Mouse (Mus musculus) cerebral cortex, adult 2 months (tissue): ENCODE results near the gene Hnrnpdl.

ENCODE experiments used
- WGBS: fragments of 180-500 bp; shearing (Covaris S2); methylation state at CpG from one replicate; pipeline ENCODE4 v1.1.7; 2018; 5-methylcytosine and 5-hydroxymethylcytosine counted together

Hnrnpdl gene

GRCm38 (mm10) chr5:100039602-100040142 lies at the start of gene Hnrnpdl, which contains the start of gene Enoph1:
Gene Hnrnpdl (minus strand): TSS chr5:100039664.
Gene Enoph1 (plus strand): TSS chr5:100039985.
- whole genome bisulfite sequencing = under 1% methylated on average over 57 of the region's 57 CpGs

DNA sequence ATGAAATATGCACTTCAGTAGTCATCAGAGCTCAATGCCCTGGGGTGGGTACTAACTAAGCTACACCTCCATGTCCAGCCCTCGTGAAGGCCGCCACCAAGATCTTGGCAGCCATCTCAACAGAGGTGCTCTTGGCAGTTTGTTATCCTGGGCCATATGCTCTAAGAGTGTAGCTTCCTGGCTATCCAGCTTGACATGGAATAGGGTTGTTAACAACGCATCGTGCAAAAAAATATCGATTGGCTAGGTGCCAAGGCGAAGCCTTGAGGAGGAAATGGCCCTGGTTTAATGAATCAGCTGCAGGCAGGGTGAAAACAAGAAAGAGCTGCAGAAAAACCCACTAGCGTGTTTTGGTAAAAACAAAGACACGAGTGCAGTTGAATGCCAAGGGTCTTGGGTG lies 45.6 kb upstream of the Hnrnpdl start:
- WGBS = 55% methylated on average over 8 of the region's 8 CpGs

DNA sequence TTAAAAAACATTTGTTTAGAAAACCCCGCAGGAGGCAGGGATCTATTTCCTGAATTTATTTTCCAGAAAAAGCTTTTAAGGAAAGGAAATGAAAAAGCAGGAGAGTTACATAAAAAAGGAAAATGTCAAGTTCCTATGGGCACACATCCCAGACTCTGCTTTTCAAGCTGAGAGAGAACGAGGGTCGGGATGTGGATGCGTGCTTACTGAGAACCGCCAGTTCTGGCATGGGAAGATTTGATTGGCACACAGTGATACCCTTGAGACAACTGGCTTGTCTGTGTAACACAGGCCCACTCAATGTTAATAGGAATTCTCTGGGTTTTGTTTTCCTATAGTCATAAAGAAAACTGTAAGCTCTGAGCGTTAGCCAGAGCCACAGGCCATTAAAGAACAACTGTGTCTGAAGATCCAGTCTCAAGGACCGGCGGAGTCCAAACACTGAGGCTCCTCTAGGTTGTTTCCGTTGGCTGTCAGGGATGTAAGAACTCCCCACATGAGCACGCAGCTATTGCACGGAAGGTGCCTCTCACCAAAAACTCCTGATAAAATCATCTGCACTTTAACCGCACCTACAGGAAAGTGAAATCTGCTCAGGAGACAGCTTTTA lies 44.6 kb upstream of the Hnrnpdl start:
- 30% methylated on average over 12 of the region's 12 CpGs for WGBS

- WGBS = 85% methylated on average over 4 of the region's 4 CpGs
Observed at GRCm38 (mm10) chr5:100082006-100082405, 42.5 kb upstream of the Hnrnpdl start.

DNA sequence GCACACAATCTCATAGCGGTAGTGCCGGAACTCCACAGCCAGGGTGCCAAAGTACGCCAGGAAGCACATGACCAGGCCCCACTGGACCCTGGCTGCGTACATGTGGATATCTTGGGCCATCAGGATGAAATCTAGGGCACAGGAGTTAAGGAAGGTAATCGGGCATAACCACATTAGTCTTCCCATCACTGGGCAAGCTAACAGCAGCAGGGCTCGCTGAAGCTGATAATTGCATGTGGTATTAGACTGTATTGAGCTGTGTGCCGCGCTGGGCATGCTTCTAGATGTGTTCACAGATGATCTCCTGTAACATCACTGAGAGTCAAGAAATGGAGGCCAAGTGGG lies 40.4 kb upstream of the Hnrnpdl start:
- 86% methylated on average over 8 of the region's 8 CpGs for WGBS

GRCm38 (mm10) chr5:100079040-100079930 lies 39.8 kb upstream of the Hnrnpdl start:
- WGBS = 36% methylated on average over 36 of the region's 36 CpGs

DNA sequence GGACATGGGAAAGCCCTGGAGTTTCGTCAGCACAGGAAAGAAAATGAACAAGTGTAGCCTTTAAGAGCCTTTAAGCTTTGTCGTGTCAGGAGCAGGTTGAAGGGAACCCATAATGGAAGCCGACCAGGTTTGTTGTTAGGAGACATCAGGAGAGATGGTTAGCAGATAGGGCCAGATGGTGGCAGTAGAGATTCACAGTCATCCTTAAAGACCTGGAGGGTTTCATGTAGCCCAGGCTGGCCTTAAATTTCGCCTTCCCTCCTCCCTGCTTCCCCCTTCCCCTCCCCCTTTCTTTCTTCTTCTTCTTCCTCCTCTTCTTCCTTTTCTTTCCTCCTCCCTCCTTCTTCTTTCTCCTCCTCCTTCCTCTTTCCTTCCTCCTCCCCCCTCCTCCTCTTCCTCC lies 35.1 kb upstream of the Hnrnpdl start:
- 54% methylated on average over 4 of the region's 4 CpGs for WGBS

GRCm38 (mm10) chr5:100072557-100072956 lies 33.1 kb upstream of the Hnrnpdl start:
- 68% methylated on average over 9 of the region's 9 CpGs for WGBS

GRCm38 (mm10) chr5:100071541-100071940 lies 32.1 kb upstream of the Hnrnpdl start:
- WGBS = 95% methylated on average over 5 of the region's 5 CpGs

- 22% methylated on average over 3 of the region's 3 CpGs for WGBS
Observed at GRCm38 (mm10) chr5:100070255-100070654, 30.8 kb upstream of the Hnrnpdl start.

GRCm38 (mm10) chr5:100069526-100069925 lies 30.1 kb upstream of the Hnrnpdl start:
- 95% methylated on average over 2 of the region's 2 CpGs for WGBS

DNA sequence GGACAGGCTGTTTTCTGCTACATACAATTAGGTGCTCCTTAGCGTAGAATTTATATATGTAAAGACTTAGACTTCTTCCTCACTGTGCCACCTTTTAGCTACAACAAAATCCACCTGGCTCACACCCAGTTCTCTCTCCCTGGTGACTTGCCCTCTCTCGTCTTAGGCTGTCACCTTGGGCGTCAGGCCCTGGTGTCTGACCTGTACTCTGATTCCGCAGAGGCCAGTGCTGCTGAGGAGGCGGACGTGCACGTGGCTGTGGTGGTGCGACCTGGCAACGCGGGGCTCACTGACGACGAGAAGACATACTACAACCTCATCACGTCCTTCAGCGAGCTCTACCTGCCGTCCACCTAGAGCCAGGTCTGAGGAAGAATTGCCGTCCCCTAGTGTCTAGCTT lies 28.1 kb upstream of the Hnrnpdl start:
- WGBS = 93% methylated on average over 16 of the region's 16 CpGs

DNA sequence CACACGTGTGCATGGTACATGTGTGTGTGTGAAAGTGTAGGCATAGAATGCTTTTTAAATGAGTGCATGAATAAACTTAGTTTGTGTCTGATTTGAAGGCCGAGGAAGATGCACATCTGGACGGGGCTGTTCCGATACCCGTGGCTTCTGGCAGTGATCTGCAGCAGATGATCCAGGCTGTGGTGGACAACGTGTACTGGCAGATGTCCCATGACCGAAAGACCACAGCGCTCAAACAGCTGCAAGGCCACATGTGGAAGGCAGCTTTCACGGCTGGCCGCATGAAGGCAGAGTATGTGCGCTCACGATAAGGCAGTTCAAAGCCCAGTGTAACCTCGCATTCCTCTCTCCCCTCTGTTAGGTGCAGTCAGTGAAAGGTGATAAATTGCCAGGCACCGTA lies 21.4 kb upstream of the Hnrnpdl start:
- WGBS = 85% methylated on average over 14 of the region's 14 CpGs

DNA sequence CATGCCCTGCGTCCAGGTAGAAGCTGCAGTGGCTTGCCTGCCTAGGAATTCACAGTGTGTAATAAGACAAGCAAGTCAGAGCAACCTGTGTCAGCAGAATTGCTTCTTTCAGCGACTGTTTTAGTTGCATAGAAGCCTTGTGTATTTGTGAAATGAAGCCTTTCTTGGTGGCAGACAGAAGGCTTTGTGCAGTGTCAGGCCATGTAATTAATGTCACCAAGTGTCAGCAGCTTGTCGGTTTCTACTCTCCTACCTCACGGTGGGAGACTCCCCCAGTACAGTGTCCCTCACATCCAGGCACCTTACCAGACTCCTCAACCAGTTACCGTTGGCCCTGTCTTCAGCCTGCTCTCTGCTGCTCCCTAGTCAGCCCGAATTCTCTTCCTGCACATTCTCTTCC lies 19.9 kb upstream of the Hnrnpdl start:
- WGBS = 41% methylated on average over 6 of the region's 6 CpGs

DNA sequence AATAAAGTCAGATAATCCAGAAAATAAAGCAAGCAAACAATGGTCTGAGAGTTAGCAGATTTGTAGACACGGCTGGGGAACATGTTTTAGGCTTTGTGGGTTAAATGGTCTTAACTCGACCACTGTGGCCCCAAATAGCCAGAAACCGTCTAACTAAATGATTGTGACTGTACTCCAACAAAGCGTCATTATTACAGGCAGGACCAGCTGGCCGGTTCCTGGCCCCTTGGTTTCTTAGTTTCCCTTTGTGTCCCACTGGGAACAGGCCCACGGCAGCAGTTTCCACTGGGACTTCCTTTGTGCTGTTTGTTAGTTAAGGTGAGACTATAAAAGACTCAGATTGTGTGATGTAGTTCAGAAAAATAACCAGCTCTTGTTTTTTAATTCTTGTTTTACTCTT lies 19.3 kb upstream of the Hnrnpdl start:
- WGBS = 57% methylated on average over 6 of the region's 6 CpGs

DNA sequence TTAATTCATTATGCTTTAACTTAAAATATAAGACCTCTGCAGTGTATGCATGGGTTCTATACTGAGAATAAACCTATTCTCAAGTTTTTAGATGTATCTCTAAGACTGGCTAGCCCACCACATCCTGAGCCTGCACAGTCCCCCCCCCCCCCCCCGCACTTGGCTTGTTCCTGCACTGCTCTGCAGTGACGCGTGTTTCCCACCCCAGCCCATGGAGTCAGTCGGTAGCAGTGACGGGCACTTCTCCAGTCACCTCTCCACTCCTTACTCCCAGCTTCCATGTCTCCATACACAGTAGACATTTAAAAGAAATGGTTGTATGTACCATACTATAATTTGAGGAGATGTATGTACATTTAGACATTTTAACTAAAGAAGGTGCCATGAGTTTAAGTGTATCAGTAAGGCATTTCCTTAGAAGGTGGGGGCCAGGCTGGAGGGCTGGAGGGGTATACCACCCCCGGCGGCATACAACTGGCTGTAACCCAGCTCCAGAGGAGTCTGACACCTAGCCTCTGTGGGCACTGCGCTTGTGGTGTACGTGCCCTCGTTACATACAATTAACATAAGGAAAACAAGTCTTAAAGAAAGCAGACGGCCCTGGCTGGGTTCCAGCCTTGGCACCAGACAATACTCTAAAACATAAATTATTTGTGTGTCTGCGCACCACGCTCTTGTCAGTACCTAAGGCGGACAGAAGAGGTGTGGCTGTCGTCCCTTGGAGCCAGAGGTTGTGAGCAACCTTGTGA lies 18.2 kb upstream of the Hnrnpdl start:
- WGBS = 49% methylated on average over 13 of the region's 15 CpGs

DNA sequence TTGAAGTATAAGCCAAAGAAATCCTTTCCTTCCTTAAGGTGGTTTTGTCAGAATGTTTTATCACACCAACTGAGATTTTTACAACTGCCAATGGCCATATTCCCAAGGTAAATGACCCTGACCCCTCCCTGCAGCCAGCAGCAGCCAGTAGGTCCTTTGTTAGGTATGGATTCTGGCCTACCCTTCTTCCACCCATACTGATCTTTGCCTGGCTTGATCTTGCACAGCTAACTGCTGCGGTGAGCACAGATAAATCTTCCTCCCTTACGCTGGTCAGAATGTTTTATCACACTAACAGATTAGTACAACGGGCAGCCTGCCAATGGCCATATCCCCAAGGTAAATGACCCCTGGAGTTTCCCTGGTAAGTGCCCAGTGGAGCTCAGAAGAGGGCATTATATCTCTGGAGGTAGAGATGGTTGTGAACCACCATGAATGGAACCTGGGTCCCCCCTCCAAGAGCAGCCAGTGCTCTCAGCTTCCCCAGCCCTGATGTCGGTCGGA lies 16.5 kb upstream of the Hnrnpdl start:
- WGBS = 94% methylated on average over 5 of the region's 5 CpGs

DNA sequence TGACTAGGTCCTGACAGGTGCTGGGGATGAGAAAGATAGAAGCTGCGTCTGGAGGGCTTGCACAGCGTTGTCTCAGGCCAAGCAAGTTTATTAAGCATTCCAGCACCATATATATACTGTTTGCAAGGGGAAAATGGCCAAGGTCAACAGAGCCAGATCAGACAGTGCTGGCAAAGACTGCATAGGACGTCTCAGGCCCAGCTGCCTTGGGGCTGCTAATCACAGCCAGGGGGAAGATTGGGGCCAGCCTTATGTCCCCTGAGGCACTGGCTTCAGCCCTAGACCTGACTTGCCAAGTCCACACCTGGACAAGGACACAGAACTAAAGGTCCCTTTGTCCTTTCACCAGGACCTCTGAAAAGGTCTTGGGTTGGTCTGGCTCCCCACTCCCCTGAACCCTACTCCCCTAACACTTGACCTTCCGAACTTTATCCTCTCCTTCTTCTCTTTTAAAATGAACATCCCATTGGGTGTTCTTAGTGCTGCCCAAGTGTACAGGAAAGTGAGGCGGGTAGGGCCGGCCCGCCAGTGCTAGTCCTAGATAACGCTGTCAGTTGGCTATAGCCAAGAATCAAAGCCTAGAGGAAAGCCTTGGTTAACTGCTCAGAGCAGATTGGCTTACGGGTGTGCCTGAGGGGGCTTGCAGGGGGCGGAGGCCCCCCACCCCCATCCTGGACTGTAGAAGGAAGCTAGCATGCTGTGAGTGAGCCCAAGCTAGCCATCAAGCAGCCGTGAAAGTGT lies 15.5 kb upstream of the Hnrnpdl start:
- WGBS = 78% methylated on average over 11 of the region's 11 CpGs

DNA sequence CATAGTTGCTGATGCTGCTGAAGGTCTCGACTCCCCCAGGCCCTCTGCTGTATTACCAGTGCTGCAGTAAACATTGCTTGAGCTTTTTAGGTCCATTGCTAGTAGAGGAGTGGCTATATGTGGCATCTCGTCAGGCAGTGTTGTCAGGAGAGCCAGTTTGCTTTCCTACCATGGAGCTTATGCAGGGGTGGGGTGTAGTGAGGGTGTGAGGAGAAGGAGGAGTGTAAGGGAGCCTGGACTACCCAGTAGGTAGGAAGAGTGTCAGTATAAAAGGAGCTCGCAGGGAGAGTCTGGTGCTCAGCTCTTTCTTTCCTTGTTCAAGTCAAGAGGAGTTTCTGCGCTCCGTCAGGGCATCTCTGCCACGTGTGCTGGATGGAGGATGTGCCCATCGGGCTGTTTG lies 13.3 kb upstream of the Hnrnpdl start:
- 54% methylated on average over 7 of the region's 7 CpGs for WGBS

DNA sequence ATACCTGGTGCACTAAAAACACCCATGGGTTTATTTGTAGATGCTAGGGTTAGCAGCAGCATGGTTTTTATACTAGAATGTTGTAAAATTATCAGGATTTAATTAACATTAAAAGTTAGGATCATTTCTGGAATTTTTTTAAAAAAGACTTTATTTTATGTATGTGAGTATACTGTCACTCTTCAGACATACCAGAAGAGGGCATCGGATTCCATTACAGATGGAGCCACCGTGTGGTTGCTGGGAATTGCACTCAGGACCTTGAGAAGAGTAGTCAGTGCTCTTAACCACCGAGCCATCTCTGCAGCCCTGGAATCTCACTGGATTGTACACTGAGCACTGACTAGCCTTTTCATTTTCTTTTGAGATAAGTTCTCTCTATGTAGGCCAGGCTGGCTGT lies 10.4 kb upstream of the Hnrnpdl start:
- 91% methylated on average over 3 of the region's 3 CpGs for WGBS

DNA sequence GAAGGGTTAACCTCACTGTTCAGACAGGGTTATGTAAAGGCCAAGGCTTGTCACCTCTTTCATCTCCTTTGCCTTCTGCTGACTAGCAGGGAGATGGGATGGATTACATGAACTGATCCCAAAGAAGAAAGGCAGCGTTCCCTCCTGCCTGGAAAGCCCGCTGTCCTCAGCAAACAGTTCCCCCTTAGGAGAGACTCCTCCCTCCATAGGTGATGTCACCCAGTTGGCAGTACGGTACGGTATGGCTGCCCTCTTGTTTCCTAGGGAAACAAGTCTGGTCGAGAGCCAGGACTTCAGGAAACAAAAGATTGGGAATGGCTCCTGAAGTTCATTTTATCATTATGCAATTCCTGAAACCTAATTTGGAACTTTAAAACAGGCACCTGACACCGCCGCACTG lies 8.4 kb upstream of the Hnrnpdl start:
- WGBS = 44% methylated on average over 7 of the region's 7 CpGs
